Mouse (Mus musculus) thymus, adult 2 months (tissue): ENCODE measurements at regions not wholly inside any gene's neighbourhood (a gene's known extent, or its start where the extent isn't known, plus 50 kb on each side); places are given as distances from the start of the nearest gene placed in this dataset.
"Not testable (repeated sequence)": the region's sequence is repeated elsewhere in the genome, so short reads cannot be mapped to it uniquely, and the experiment has no call there.

Experiments
- CTCF ChIP-seq: fragments of 200-500 bp; IDR thresholded peaks from 2 replicates; pipeline ENCODE4 v1.5.1; 2012; ENCODE audit warnings: mild to moderate bottlenecking, control low read depth, low read length, moderate library complexity, borderline replicate concordance; ENCODE audit not compliant: control insufficient read depth, poor library complexity, insufficient read depth; ENCODE audit errors: extremely low read depth
- POLR2A ChIP-seq: fragments of 200-500 bp; IDR thresholded peaks from 2 replicates; pipeline ENCODE4 v1.6.1; 2012; ENCODE audit warnings: mild to moderate bottlenecking, low read length, control low read depth, moderate library complexity; ENCODE audit not compliant: control insufficient read depth, poor library complexity, insufficient read depth; ENCODE audit errors: extremely low read depth

GRCm38 (mm10) chr6:37805896-37806295 is 64.7 kb upstream of the Trim24 start:
- TF ChIP-seq CTCF, POLR2A: not testable (repeated sequence)
